8 mouse cellular contexts compared by ENCODE assay signal in genomic region chr9:57073790-57074094, GRCm38 (mm10). TPM values are rescaled to one million over a fixed set of nuclear protein-coding genes. Genes with fewer than 3 reads are reported as not detected.
DNase-seq lines count a peak whose midpoint lies in the region; ATAC-seq and TF ChIP-seq lines count a peak whose summit lies in the region.

No protein-coding gene starts in this region.

- peak overlapping the region; percentile 94 for H3K4me2 ChIP-seq in hindbrain, embryonic 13.5 days
- peak overlapping the region; percentile 78 for H3K4me2 ChIP-seq in midbrain, embryonic 13.5 days (replicated peaks)

- peak overlapping the region; percentile 57 for H3K4me3 ChIP-seq in kidney, adult 2 months (ENCODE audit: insufficient read depth, low read depth, low read length)
- peak overlapping the region; percentile 65 for H3K4me3 ChIP-seq in bone marrow macrophage, adult 2 months (ENCODE audit: insufficient read depth, low read length)
- H3K4me3 ChIP-seq in hindbrain, embryonic 13.5 days: peak overlapping the region; percentile 92
- peak overlapping the region; percentile 94 for H3K4me3 ChIP-seq in midbrain, embryonic 13.5 days (replicated peaks)

- no peak for TF ChIP-seq CTCF in kidney, adult 2 months (conservative IDR thresholded peaks at IDR 0.05; ENCODE audit: insufficient read depth, insufficient read length, low read depth, low read length)
- no peak for TF ChIP-seq CTCF in bone marrow macrophage, adult 2 months (IDR thresholded peaks at IDR 0.05; ENCODE audit: low read depth, low read length)

- no peaks in the 10 kb centered on the region for H3K36me3 ChIP-seq in kidney, adult 2 months (ENCODE audit: control insufficient read depth, insufficient read depth, low read length)
- H3K36me3 ChIP-seq in hindbrain, embryonic 13.5 days: no peaks in the 10 kb centered on the region
- H3K36me3 ChIP-seq in midbrain, embryonic 13.5 days: no peaks in the 10 kb centered on the region

- no peak for DNase-seq in kidney, adult 2 months
- DNase-seq in kidney, postnatal 10 days: no peak
- DNase-seq in adrenal gland, adult 2 months: no peak
- no peak for DNase-seq in B cell, adult 2 months
- DNase-seq in spleen, adult 18-20 months: no peak

- 0% methylated on average over 14 of the region's 15 CpGs for WGBS in kidney, adult 2 months
- WGBS in hindbrain, embryonic 13.5 days: under 1% methylated on average over 15 of the region's 15 CpGs
- under 1% methylated on average over 15 of the region's 15 CpGs for WGBS in midbrain, embryonic 13.5 days

- no peaks in the 10 kb centered on the region for H3K9me3 ChIP-seq in hindbrain, embryonic 13.5 days
- H3K9me3 ChIP-seq in midbrain, embryonic 13.5 days: no peaks in the 10 kb centered on the region

- peak; percentile 22 for TF ChIP-seq POLR2A in kidney, adult 2 months (IDR thresholded peaks at IDR 0.05; ENCODE audit: low read depth, low read length)
- TF ChIP-seq POLR2A in bone marrow macrophage, adult 2 months (IDR thresholded peaks at IDR 0.05; ENCODE audit: borderline replicate concordance, low read depth, low read length): no peak

- no peak for ATAC-seq in hindbrain, embryonic 13.5 days (ENCODE audit: low FRiP score)
- ATAC-seq in midbrain, embryonic 13.5 days: no peak

- H3K27ac ChIP-seq in kidney, adult 2 months (ENCODE audit: insufficient read depth, low read depth, low read length): peak overlapping the region; percentile 84
- peak overlapping the region; percentile 93 for H3K27ac ChIP-seq in bone marrow macrophage, adult 2 months (ENCODE audit: insufficient read depth, low read depth, low read length)
- H3K27ac ChIP-seq in hindbrain, embryonic 13.5 days: peak overlapping the region; percentile 97
- H3K27ac ChIP-seq in midbrain, embryonic 13.5 days: peak overlapping the region; percentile 97

- H3K9ac ChIP-seq in hindbrain, embryonic 13.5 days: peak overlapping the region; percentile 74
- peak overlapping the region; percentile 63 for H3K9ac ChIP-seq in midbrain, embryonic 13.5 days (replicated peaks)

- peaks cover 20% of the 10 kb centered on the region; the same call in 1 of the 2 replicates for H3K4me1 ChIP-seq in kidney, adult 2 months (ENCODE audit: control insufficient read depth, insufficient read depth, low read length)
- peaks cover 7% of the 10 kb centered on the region for H3K4me1 ChIP-seq in bone marrow macrophage, adult 2 months (ENCODE audit: control insufficient read depth, insufficient read depth, low read length)
- H3K4me1 ChIP-seq in hindbrain, embryonic 13.5 days (replicated peaks): peaks cover 34% of the 10 kb centered on the region
- peaks cover 40% of the 10 kb centered on the region for H3K4me1 ChIP-seq in midbrain, embryonic 13.5 days (replicated peaks)

- H3K27me3 ChIP-seq in kidney, adult 2 months (replicated peaks; ENCODE audit: control insufficient read depth, insufficient read depth, low read length): no peaks in the 10 kb centered on the region
- no peaks in the 10 kb centered on the region for H3K27me3 ChIP-seq in hindbrain, embryonic 13.5 days
- H3K27me3 ChIP-seq in midbrain, embryonic 13.5 days: no peaks in the 10 kb centered on the region

RNA-seq across cellular contexts. Expression of gene Sin3a, which starts 1.9 kb away (rescaled TPM):
- 58.6 and 70.1 TPM in 2 replicates for polyA plus RNA-seq in kidney, adult 2 months (2012; rRNA removed)
- polyA plus RNA-seq in bone marrow macrophage, adult 2 months (2012; ENCODE audit: insufficient read depth, insufficient read length, missing spikeins): 30.5 and 37.1 TPM in 2 replicates
- polyA plus RNA-seq in hindbrain, embryonic 13.5 days (2015; fragmentation: Nextera tagmentation; extraction: Ambion mirVana): 26.0 and 28.8 TPM in 2 replicates
- polyA plus RNA-seq in midbrain, embryonic 13.5 days (2015; fragmentation: Nextera tagmentation; extraction: Ambion mirVana): 29.6 and 33.2 TPM in 2 replicates
- 10 to 100 TPM; 46.2 to 49.2 TPM for total RNA-seq in adrenal gland, adult 2 months (2021)
- 71.0 and 101 TPM in 2 replicates for polyA plus RNA-seq in adrenal gland, adult 2 months (2012; rRNA removed)

RNA-seq across cellular contexts. Expression of gene Man2c1, which starts 56.7 kb away (rescaled TPM):
- polyA plus RNA-seq in kidney, adult 2 months (2012; rRNA removed): 177 and 215 TPM in 2 replicates
- 83.8 and 117 TPM in 2 replicates for polyA plus RNA-seq in bone marrow macrophage, adult 2 months (2012; ENCODE audit: insufficient read depth, insufficient read length, missing spikeins)
- 66.7 and 82.1 TPM in 2 replicates for polyA plus RNA-seq in hindbrain, embryonic 13.5 days (2015; fragmentation: Nextera tagmentation; extraction: Ambion mirVana)
- polyA plus RNA-seq in midbrain, embryonic 13.5 days (2015; fragmentation: Nextera tagmentation; extraction: Ambion mirVana): 69.3 and 70.0 TPM in 2 replicates
- 100 to 1,000 TPM in 1 of 2 experiments, 10 to 100 TPM in 1; 93.3 to 141 TPM for total RNA-seq in adrenal gland, adult 2 months (2021)
- 352 and 416 TPM in 2 replicates for polyA plus RNA-seq in adrenal gland, adult 2 months (2012; rRNA removed)
